Comparison of ENCODE assay signal across 21 mouse cellular contexts in the genomic region with DNA sequence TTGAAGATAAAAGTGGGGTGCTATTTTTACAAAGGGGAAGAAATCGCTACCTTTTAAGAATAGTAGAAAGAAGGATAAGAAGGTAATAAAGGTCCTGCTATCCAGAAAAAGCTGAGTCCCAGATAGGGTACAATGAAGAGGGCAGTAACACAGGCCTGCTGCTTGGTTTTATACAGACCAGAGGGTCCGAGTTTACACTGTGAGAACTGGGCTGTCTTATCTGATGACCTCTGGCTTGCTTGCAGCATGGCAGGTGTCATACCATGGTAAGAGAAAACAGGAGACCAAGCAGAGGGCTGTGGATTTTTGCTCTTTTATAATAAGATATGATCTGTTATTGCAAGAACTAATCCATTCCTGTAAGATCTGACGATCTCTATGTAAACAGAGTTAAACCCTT.
"Had no signal": no experiment of that assay in that cellular context is flagged by ENCODE, and none has a peak within 500 bp of the region (broad histone marks: within the 10 kb centered on the region; RNA-seq: fewer than 3 reads in every experiment).

No protein-coding gene starts in this region.

- H3K27me3 ChIP-seq: limb, embryonic 15.5 days; liver, embryonic 15.5 days; lung, embryonic 15.5 days; midbrain, embryonic 12.5 days; neural tube, embryonic 13.5 days; neural tube, embryonic 15.5 days had no signal

- DNase-seq: lung, adult 2 months; lung, postnatal 4 days; midbrain, embryonic 14.5 days; retina, postnatal 1 day; right cerebral cortex, adult 18-20 months; right cerebral cortex, postnatal 25 days; right cerebral cortex, postnatal 4 days; spleen, adult 18-20 months; thymus, adult 18-20 months; thymus, postnatal 14 days; thymus, postnatal 36 days had no signal

- H3K9ac ChIP-seq: limb, embryonic 15.5 days; liver, embryonic 15.5 days; lung, embryonic 15.5 days; midbrain, embryonic 12.5 days; neural tube, embryonic 13.5 days; neural tube, embryonic 15.5 days had no signal

- H3K27ac ChIP-seq: limb, embryonic 15.5 days; liver, embryonic 15.5 days; lung, embryonic 15.5 days; midbrain, embryonic 10.5 days; midbrain, embryonic 12.5 days; neural tube, embryonic 13.5 days; neural tube, embryonic 15.5 days had no signal

- H3K4me2 ChIP-seq: limb, embryonic 15.5 days; liver, embryonic 15.5 days; lung, embryonic 15.5 days; midbrain, embryonic 12.5 days; neural tube, embryonic 13.5 days; neural tube, embryonic 15.5 days had no signal

- H3K4me1 ChIP-seq: limb, embryonic 15.5 days; liver, embryonic 15.5 days; lung, embryonic 15.5 days; midbrain, embryonic 10.5 days; midbrain, embryonic 12.5 days; neural tube, embryonic 13.5 days; neural tube, embryonic 15.5 days had no signal

- H3K36me3 ChIP-seq: limb, embryonic 15.5 days; liver, embryonic 15.5 days; lung, embryonic 15.5 days; midbrain, embryonic 10.5 days; midbrain, embryonic 12.5 days; neural tube, embryonic 13.5 days; neural tube, embryonic 15.5 days had no signal

- H3K4me3 ChIP-seq: limb, embryonic 15.5 days; liver, embryonic 15.5 days; lung, embryonic 15.5 days; midbrain, embryonic 10.5 days; midbrain, embryonic 12.5 days; myocyte; neural tube, embryonic 13.5 days; neural tube, embryonic 15.5 days had no signal

- ATAC-seq: lung, postnatal 0 days; midbrain, embryonic 16.5 days had no signal

- H3K9me3 ChIP-seq: limb, embryonic 15.5 days; liver, embryonic 15.5 days; lung, embryonic 15.5 days; midbrain, embryonic 10.5 days; midbrain, embryonic 12.5 days; neural tube, embryonic 13.5 days; neural tube, embryonic 15.5 days had no signal
